Mouse (Mus musculus): Measurements from ENCODE around the gene Rcl1. TPM values are rescaled to one million over a fixed set of nuclear protein-coding genes. Genes with fewer than 3 reads are reported as not detected.

The Rcl1 gene
- polyA plus RNA-seq, 1 experiment, result 17.6 TPM

GRCm38 (mm10) chr19:29155552-29155951 lies 54.4 kb downstream of the Rcl1 start:
- TF ChIP-seq POLR2A (IDR thresholded peaks at IDR 0.05; ENCODE audit: borderline replicate concordance, extremely low read depth, insufficient read depth, insufficient read length, poor library complexity, severe bottlenecking) (no peak), CTCF (IDR thresholded peaks at IDR 0.05; ENCODE audit: borderline replicate concordance, extremely low read depth, insufficient read depth, insufficient read length) (no peak)
- peak; percentile 3 for DNase-seq (ENCODE audit: low read depth)

DNA sequence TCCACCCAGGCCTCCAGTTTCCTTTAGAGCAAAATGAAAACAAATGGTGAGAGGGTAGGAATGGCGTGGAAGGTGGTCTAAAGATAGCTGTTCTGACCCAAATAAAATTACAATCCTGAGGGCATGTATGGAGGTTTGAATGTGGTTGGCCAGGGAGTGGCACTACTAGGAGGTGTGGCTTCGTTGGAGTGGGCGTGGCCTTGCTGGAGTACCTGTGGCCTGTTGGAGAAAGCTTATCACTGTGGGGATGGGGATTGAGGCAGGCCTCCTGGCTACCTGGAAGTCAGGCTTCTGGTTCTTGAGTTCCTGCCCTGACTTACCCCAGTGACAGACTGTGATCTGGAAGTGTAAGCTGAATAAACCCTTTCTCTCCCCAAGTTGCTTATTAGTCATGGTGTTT lies 55.2 kb downstream of the Rcl1 start:
- TF ChIP-seq CTCF (IDR thresholded peaks at IDR 0.05; ENCODE audit: borderline replicate concordance, extremely low read depth, insufficient read depth, insufficient read length), result no peak
- no peak for TF ChIP-seq POLR2A (IDR thresholded peaks at IDR 0.05; ENCODE audit: borderline replicate concordance, extremely low read depth, insufficient read depth, insufficient read length, poor library complexity, severe bottlenecking)
- DNase-seq (ENCODE audit: low read depth), result no peak

- no peak for TF ChIP-seq CTCF (IDR thresholded peaks at IDR 0.05; ENCODE audit: borderline replicate concordance, extremely low read depth, insufficient read depth, insufficient read length)
- TF ChIP-seq POLR2A (IDR thresholded peaks at IDR 0.05; ENCODE audit: borderline replicate concordance, extremely low read depth, insufficient read depth, insufficient read length, poor library complexity, severe bottlenecking), result no peak
- no peak for DNase-seq (ENCODE audit: low read depth)
These were observed 56.7 kb downstream of the Rcl1 start for GRCm38 (mm10) chr19:29157678-29158466.

GRCm38 (mm10) chr19:29158486-29158885 lies 57.3 kb downstream of the Rcl1 start:
- no peak for DNase-seq (ENCODE audit: low read depth)
- TF ChIP-seq CTCF (IDR thresholded peaks at IDR 0.05; ENCODE audit: borderline replicate concordance, extremely low read depth, insufficient read depth, insufficient read length) (no peak), POLR2A (IDR thresholded peaks at IDR 0.05; ENCODE audit: borderline replicate concordance, extremely low read depth, insufficient read depth, insufficient read length, poor library complexity, severe bottlenecking) (no peak)

DNA sequence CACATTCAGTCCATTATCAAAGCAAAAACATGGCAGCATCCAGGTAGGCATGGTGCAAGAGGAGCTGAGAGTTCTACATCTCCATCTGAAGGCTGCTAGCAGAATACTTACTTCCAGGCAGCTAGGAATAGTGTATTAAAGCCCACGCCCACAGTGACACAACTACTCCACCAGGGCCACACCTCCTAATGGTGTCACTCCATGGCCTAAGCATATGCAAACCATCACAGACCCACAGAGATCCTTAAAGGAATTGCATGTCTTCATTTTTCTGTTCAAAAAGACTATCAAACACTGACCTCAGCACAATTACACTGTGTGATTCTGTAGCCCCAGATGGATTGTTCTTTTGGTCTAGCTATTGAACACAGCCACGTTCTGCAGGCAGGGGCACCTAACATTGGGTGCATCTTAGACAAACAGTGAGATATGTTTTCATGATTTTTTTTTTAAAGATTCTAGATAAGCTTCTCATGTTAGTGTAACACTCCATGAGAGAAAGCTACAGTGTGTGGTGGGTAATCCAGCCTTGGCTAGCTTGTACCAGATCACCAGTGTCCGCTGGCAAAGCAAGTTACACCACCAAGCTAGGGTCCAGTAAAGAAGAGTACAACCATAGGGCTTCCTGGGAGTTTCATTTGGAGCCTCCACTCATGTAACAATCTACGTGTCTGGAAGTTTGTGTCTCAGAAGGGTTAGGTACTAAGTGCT lies 62.8 kb downstream of the Rcl1 start:
- DNase-seq (ENCODE audit: low read depth), result no peak
- TF ChIP-seq POLR2A (IDR thresholded peaks at IDR 0.05; ENCODE audit: borderline replicate concordance, extremely low read depth, insufficient read depth, insufficient read length, poor library complexity, severe bottlenecking) (no peak), CTCF (IDR thresholded peaks at IDR 0.05; ENCODE audit: borderline replicate concordance, extremely low read depth, insufficient read depth, insufficient read length) (no peak)

DNA sequence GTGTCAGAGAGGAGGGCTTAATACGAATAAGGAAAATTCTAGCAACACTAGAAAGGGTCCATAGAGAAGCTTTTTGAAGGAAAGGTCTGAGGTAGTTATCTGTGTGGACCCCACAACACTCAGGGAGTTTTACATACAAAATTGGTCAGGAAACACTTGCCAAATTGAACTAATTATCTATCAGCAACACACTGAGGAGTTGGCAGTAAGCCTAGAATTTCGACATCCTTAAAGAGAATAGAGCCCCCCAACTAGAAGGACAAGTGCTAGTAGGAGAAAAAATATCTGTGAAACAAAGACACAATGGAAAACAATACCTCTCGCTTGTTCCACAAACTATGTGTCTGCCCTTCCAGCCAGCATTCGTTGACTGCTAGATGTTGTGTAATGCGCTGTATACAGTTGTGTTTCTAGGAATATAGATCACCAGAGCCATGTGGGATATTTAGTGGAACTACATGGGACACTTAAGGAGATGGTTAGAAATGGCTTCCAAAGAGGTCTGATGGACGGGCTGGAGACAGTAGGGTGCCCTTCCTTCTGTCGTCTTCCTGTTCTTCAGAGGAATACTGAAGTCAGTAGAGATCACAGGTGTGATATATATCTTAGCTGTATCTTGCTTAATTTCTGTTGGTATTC lies 63.5 kb downstream of the Rcl1 start:
- DNase-seq (ENCODE audit: low read depth), result peak; percentile 81
- no peak for TF ChIP-seq POLR2A (IDR thresholded peaks at IDR 0.05; ENCODE audit: borderline replicate concordance, extremely low read depth, insufficient read depth, insufficient read length, poor library complexity, severe bottlenecking)
- TF ChIP-seq CTCF (IDR thresholded peaks at IDR 0.05; ENCODE audit: borderline replicate concordance, extremely low read depth, insufficient read depth, insufficient read length), result no peak

GRCm38 (mm10) chr19:29167938-29168337 lies 66.8 kb downstream of the Rcl1 start:
- TF ChIP-seq CTCF (IDR thresholded peaks at IDR 0.05; ENCODE audit: borderline replicate concordance, extremely low read depth, insufficient read depth, insufficient read length), result no peak
- no peak for TF ChIP-seq POLR2A (IDR thresholded peaks at IDR 0.05; ENCODE audit: borderline replicate concordance, extremely low read depth, insufficient read depth, insufficient read length, poor library complexity, severe bottlenecking)
- DNase-seq (ENCODE audit: low read depth), result no peak

DNA sequence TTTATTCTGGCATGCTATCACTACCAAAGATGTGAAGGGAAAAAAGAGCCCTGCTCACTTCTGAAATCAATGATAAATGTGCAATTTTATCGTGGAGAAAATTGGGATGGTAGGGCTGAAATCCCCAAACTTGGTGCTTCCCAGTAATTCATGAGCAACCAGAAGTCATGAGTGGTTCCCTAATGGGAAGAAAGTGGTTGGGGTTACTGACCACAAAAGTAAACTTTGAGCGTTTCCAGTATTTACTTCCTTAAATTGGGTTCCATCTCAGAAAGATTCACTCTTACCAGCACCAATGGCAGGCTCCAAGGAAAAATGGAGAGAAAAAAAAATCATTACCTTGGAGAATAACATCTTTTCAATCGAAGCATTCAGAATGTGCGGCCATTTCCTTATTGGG lies 79.2 kb downstream of the Rcl1 start:
- TF ChIP-seq CTCF (IDR thresholded peaks at IDR 0.05; ENCODE audit: borderline replicate concordance, extremely low read depth, insufficient read depth, insufficient read length) (no peak), POLR2A (IDR thresholded peaks at IDR 0.05; ENCODE audit: borderline replicate concordance, extremely low read depth, insufficient read depth, insufficient read length, poor library complexity, severe bottlenecking) (no peak)
- DNase-seq (ENCODE audit: low read depth), result no peak

DNA sequence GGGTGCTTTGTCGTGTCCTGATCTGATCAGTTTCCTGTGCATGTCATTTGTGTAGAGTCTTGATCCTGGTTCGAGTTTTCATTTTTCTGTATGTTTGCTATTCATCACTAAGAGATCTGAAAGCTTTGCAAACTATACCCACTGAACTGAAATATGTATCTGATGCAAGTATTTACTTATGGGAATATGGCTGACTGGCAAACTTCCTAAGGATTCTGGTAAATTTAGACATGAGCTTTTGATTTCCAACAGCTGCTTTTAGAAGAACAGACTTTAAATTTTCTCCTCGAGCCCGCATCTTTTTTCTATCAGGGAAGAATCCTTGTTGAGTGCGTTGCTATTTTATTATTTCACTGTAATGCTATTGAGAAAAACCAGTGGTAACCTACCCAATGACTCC lies 81.0 kb downstream of the Rcl1 start:
- TF ChIP-seq CTCF (IDR thresholded peaks at IDR 0.05; ENCODE audit: borderline replicate concordance, extremely low read depth, insufficient read depth, insufficient read length) (no peak), POLR2A (IDR thresholded peaks at IDR 0.05; ENCODE audit: borderline replicate concordance, extremely low read depth, insufficient read depth, insufficient read length, poor library complexity, severe bottlenecking) (no peak)
- DNase-seq (ENCODE audit: low read depth), result no peak

DNA sequence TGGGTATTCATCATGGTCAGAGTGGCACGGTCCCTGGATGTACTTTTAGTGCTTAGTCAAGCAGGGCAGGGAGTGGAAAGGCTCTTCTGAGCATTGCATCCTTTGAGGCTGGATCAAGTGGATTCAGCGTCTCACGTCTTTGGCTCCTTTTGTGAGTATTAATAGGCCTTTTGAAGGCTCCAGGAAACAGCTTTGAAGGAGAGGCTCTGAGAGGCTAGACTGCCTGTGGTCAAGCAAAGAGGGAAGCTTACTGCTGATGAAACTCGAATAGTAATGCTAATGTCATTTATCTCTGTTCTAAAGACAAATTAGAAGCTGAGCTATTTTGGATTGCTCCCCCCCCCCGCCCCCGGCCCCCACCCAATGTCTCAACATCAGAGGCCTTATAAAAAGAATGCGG lies 83.9 kb downstream of the Rcl1 start:
- TF ChIP-seq CTCF (IDR thresholded peaks at IDR 0.05; ENCODE audit: borderline replicate concordance, extremely low read depth, insufficient read depth, insufficient read length), result no peak
- no peak for TF ChIP-seq POLR2A (IDR thresholded peaks at IDR 0.05; ENCODE audit: borderline replicate concordance, extremely low read depth, insufficient read depth, insufficient read length, poor library complexity, severe bottlenecking)
- peak; percentile 50 for DNase-seq (ENCODE audit: low read depth)

DNA sequence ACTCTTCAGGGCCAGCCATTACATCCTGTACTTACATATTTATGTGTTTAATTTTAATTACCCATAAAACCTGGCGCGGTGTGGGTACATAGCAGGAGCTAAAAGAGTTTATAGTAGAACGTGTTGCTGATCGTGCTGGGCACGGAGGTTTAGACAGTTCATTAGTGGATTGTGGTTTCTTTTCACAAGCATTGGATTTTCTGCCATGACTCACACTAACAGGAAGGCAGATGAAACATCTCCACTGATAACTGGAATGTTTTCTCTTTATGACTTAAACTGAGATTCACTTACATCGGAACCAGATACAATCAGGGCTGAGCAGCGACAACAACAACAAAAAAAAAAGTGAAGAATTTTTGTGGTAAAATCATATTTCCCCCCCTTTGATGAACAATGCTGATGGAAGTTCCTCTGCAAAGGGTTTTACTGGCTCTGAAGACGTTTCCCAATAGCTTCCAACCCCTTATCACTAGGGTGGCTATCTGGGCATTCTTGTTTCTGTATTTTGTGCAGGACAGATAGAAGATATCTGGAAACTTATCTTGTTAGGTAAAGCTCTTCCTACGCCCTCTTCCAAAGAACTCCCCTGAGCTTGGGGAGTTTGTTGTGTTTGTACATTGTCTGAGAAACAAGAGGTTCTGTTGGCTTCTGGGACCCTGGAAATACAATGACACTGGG lies 84.5 kb downstream of the Rcl1 start:
- TF ChIP-seq CTCF (IDR thresholded peaks at IDR 0.05; ENCODE audit: borderline replicate concordance, extremely low read depth, insufficient read depth, insufficient read length) (no peak), POLR2A (IDR thresholded peaks at IDR 0.05; ENCODE audit: borderline replicate concordance, extremely low read depth, insufficient read depth, insufficient read length, poor library complexity, severe bottlenecking) (no peak)
- peak; percentile 12 for DNase-seq (ENCODE audit: low read depth)

All from brain, embryonic 14.5 days (tissue).